Mouse (Mus musculus): ENCODE data around the gene Ddx56. TPM values are rescaled to one million over a fixed set of nuclear protein-coding genes. Genes with fewer than 3 reads are reported as not detected.

The Ddx56 gene
- polyA plus RNA-seq, 1 experiment from 2014 or later: 106 TPM

DNA sequence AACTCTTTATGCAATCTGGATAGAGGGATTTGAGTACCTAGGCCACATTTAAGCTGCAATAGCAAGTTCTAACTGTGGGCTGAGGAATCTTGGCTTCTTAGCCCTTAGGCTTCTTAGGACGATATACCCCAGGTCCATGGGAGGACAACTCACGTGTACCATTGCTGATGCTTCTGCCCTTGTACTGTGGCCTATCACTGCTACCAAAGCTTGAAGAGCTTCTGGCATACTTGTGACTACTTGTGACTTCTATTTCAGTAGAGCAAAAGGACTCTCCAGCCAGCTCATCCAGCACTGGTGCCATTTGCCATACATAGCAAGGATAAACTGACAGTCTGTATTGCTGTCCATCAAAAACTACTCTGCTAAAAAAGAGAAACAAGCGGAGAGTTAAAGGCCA lies 22.6 kb upstream of the Ddx56 start:
- 82% methylated on average over 3 of the region's 3 CpGs for WGBS
- Histone ChIP-seq H3K4me1 (ENCODE audit: insufficient read depth) (peaks cover 3% of the 10 kb centered on the region; the same call in 1 of the 2 replicates), H3K9me3 (ENCODE audit: low read depth, low read length) (no peaks in the 10 kb centered on the region), H3K27me3 (ENCODE audit: insufficient read depth, low read length) (no peaks in the 10 kb centered on the region), H3K27ac (ENCODE audit: low read depth) (no peak overlapping the region), H3K4me2 (no peak overlapping the region), H3K9ac (no peak overlapping the region), H3K36me3 (ENCODE audit: insufficient read depth) (no peaks in the 10 kb centered on the region), H3K4me3 (ENCODE audit: low read depth, low read length) (no peak overlapping the region)
- ATAC-seq (ENCODE audit: insufficient read depth) (no peak), DNase-seq (no peak)
- no peak for TF ChIP-seq CTCF (IDR thresholded peaks at IDR 0.05; ENCODE audit: low read depth)

DNA sequence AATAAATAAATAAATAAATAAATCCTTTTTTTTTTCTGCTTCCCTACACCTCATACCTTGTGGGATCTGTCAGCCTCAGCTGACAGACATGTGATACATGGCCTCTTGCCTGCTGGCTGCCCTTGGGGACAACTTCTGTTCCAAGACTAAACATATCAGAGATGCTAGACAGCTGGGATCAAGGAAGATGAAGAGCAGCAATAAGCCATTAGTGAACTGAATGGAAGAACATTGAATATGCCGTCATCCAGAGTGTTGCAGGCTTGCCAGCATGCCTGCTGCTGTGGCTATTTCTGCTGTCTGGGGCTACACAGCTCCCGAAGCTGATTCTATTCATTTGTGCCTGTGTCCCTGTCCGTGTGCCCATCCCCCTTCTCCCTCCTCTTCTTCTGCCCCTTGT lies 15.4 kb upstream of the Ddx56 start:
- WGBS: 72% methylated on average over 3 of the region's 3 CpGs
- DNase-seq (no peak), ATAC-seq (ENCODE audit: insufficient read depth) (no peak)
- Histone ChIP-seq H3K36me3 (ENCODE audit: insufficient read depth) (no peaks in the 10 kb centered on the region), H3K9me3 (ENCODE audit: low read depth, low read length) (0 out of 2 replicates have a peak, but pooled peaks cover 4% of the 10 kb centered on the region), H3K4me1 (ENCODE audit: insufficient read depth) (no peaks in the 10 kb centered on the region), H3K27ac (ENCODE audit: low read depth) (no peak overlapping the region), H3K9ac (no peak overlapping the region), H3K27me3 (ENCODE audit: insufficient read depth, low read length) (no peaks in the 10 kb centered on the region), H3K4me3 (ENCODE audit: low read depth, low read length) (no peak overlapping the region), H3K4me2 (no peak overlapping the region)
- no peak for TF ChIP-seq CTCF (IDR thresholded peaks at IDR 0.05; ENCODE audit: low read depth)

DNA sequence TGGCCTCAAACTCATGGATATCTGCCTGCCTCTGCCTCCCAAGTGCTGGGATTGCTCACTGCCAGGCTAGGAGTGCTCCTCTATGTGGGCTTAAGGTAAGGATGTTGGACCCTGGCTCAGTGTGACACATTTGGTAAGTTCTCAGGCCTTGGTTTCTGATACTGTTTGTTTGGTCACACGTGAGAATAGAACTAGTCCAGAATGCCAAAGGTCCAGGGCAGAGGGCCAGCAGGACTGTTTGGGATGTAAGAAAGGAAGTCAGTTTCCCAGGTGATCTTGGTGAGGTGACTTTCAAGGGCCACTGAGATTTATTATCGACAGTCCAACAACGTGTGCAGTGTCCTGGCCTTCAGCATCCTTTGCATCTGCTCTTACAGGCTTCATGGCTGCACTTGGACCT lies 8.9 kb upstream of the Ddx56 start:
- no peak overlapping the region for H3K27ac ChIP-seq (ENCODE audit: low read depth)
- H3K9me3 ChIP-seq (ENCODE audit: low read depth, low read length): 0 out of 2 replicates have a peak, but pooled peaks cover 4% of the 10 kb centered on the region
- no peak overlapping the region for H3K9ac ChIP-seq
- H3K27me3 ChIP-seq (ENCODE audit: insufficient read depth, low read length): no peaks in the 10 kb centered on the region
- ATAC-seq (ENCODE audit: insufficient read depth) (no peak), DNase-seq (no peak)
- TF ChIP-seq CTCF (IDR thresholded peaks at IDR 0.05; ENCODE audit: low read depth): no peak
- no peak overlapping the region for H3K4me3 ChIP-seq (ENCODE audit: low read depth, low read length)
- 68% methylated on average over 3 of the region's 3 CpGs for WGBS
- peaks cover 13% of the 10 kb centered on the region for H3K36me3 ChIP-seq (ENCODE audit: insufficient read depth)
- H3K4me1 ChIP-seq (ENCODE audit: insufficient read depth): 0 out of 2 replicates have a peak, but pooled peaks cover 2% of the 10 kb centered on the region
- H3K4me2 ChIP-seq: no peak overlapping the region

DNA sequence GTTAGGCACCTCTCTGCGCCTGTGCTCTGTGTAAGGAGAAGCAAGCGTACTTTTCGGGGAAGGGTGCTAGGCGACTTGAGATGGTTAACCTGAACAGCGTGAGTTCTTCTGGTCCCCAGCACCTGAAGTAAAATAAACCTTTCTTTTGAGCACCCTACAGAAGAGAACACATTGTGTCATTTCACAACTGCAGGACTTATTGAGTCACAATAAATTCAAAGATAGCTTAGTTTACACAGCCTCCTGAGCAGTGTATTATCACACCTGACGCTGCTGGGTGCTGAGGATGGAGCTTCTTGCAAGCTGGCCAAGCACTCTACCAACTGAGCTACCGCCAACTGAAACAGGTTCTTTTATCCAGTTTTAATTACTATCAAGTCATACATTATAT lies 7.5 kb upstream of the Ddx56 start:
- Histone ChIP-seq H3K4me2 (peak overlapping the region; percentile 87), H3K9ac (peak overlapping the region; percentile 81), H3K36me3 (ENCODE audit: insufficient read depth) (peaks cover 25% of the 10 kb centered on the region), H3K4me1 (ENCODE audit: insufficient read depth) (0 out of 2 replicates have a peak, but pooled peaks cover 2% of the 10 kb centered on the region), H3K27me3 (ENCODE audit: insufficient read depth, low read length) (no peaks in the 10 kb centered on the region), H3K9me3 (ENCODE audit: low read depth, low read length) (0 out of 2 replicates have a peak, but pooled peaks cover under 1% of the 10 kb centered on the region), H3K4me3 (ENCODE audit: low read depth, low read length) (peak overlapping the region; percentile 87), H3K27ac (ENCODE audit: low read depth) (peak overlapping the region; percentile 46; the same call in 1 of the 2 replicates)
- DNase-seq (no peak), ATAC-seq (ENCODE audit: insufficient read depth) (peak; percentile 12; the same call in 1 of the 2 replicates)
- 21% methylated on average over 7 of the region's 7 CpGs for WGBS
- TF ChIP-seq CTCF (IDR thresholded peaks at IDR 0.05; ENCODE audit: low read depth): no peak

DNA sequence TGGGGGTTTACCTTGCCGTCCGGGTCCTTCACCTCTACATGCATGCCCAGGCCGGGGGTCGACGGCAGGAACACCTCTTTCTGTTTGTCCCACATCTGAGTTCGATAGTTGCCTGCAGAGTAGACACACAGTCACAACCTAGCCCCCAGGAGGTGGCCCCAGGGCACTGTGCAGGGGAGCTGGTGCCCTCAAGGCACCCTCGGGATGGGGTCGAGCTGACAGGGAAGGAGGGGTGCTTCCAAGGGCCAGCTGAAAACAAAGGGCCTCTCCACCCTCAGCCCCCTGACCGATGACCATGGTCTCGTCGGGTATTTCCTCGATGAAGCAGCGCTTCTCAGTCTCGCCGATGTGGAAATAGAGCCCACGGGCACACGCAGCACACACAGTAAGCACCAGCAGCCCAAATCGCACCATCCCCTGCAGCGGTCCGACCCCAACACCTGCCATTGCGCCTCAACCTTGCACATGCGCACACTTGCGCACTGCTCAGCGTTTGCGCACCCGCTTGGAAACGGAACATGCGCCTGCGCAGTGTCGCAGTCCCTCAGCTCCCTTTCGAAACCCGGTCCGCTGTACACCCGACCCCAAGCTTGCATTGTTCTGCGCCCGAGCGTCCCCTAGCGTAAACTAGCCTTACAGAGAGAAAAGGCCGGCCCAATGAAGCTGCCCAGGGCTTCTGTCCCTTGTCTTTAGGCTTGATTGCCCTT lies 7.0 kb upstream of the Ddx56 start, which contains the start of gene Tmed4:
Gene Tmed4 (minus strand): TSS at position 484 of the 707 bp plus-strand sequence.
- ATAC-seq (ENCODE audit: insufficient read depth): peak; percentile 99
- no peaks in the 10 kb centered on the region for H3K9me3 ChIP-seq (ENCODE audit: low read depth, low read length)
- H3K9ac ChIP-seq: peak within 1 kb of the TSS; percentile 81
- H3K27ac ChIP-seq (ENCODE audit: low read depth): peak within 1 kb of the TSS; percentile 46; the same call in 1 of the 2 replicates
- WGBS: under 1% methylated on average over 39 of the region's 39 CpGs
- peak within 1 kb of the TSS; percentile 87 for H3K4me3 ChIP-seq (ENCODE audit: low read depth, low read length)
- DNase-seq: peak; percentile 99
- peak; percentile 84 for TF ChIP-seq CTCF (IDR thresholded peaks at IDR 0.05; ENCODE audit: low read depth)
- H3K27me3 ChIP-seq (ENCODE audit: insufficient read depth, low read length): no peaks in the 10 kb centered on the region
- peaks cover 25% of the 10 kb centered on the region for H3K36me3 ChIP-seq (ENCODE audit: insufficient read depth)
- peak within 1 kb of the TSS; percentile 87 for H3K4me2 ChIP-seq
- H3K4me1 ChIP-seq (ENCODE audit: insufficient read depth): 0 out of 2 replicates have a peak, but pooled peaks cover 2% of the 10 kb centered on the region

DNA sequence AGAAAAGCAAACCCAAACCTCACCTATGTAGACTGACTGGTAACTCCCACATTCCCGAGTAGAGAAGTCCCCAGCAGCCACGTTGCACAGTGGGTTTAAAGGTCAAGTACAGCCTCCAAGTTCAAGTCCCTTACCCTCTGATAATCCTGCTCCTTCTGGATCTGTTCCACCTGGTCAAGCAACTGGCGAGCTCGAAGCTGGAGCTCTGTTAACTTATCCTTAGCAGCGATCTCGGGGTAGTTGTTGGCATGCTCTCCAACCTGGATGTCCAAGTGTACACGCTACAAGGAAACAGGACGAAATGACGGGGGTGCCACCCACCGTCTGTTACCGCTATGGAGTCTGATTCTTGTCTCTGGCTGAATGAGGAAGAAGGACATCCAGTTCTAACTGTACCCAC lies 6.0 kb upstream of the Ddx56 start:
- H3K4me3 ChIP-seq (ENCODE audit: low read depth, low read length): peak overlapping the region; percentile 87
- no peak for ATAC-seq (ENCODE audit: insufficient read depth)
- no peaks in the 10 kb centered on the region for H3K27me3 ChIP-seq (ENCODE audit: insufficient read depth, low read length)
- WGBS: 44% methylated on average over 11 of the region's 11 CpGs
- peak overlapping the region; percentile 87 for H3K4me2 ChIP-seq
- no peaks in the 10 kb centered on the region for H3K9me3 ChIP-seq (ENCODE audit: low read depth, low read length)
- TF ChIP-seq CTCF (IDR thresholded peaks at IDR 0.05; ENCODE audit: low read depth): no peak
- peaks cover 25% of the 10 kb centered on the region for H3K36me3 ChIP-seq (ENCODE audit: insufficient read depth)
- peak overlapping the region; percentile 81 for H3K9ac ChIP-seq
- 0 out of 2 replicates have a peak, but pooled peaks cover 2% of the 10 kb centered on the region for H3K4me1 ChIP-seq (ENCODE audit: insufficient read depth)
- H3K27ac ChIP-seq (ENCODE audit: low read depth): no peak overlapping the region
- no peak for DNase-seq

DNA sequence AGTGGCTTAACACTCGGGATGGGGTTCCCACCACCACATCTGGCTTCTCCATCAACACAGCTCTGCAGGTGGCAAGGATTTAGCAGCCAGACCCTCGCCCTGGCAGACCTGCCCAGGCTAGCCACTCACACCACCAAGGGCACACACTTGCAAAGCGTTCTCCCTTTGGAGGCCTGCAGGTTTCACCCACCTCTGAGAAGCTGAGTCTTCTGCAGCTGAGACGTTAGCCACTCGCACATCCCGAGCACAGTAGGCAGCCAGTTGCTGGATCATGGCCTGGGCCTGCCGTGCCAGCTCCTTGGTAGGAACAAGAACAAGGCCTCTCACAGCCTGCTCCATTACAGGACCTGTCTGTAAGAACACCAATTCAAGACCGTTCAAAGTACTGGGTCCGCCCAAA lies 951 bp downstream of the Ddx56 start:
- Histone ChIP-seq H3K36me3 (ENCODE audit: insufficient read depth) (peaks cover 61% of the 10 kb centered on the region), H3K27ac (ENCODE audit: low read depth) (no peak overlapping the region), H3K27me3 (ENCODE audit: insufficient read depth, low read length) (no peaks in the 10 kb centered on the region), H3K9ac (peak overlapping the region; percentile 83), H3K9me3 (ENCODE audit: low read depth, low read length) (no peaks in the 10 kb centered on the region), H3K4me2 (peak overlapping the region; percentile 87), H3K4me3 (ENCODE audit: low read depth, low read length) (peak overlapping the region; percentile 98), H3K4me1 (ENCODE audit: insufficient read depth) (peaks cover 5% of the 10 kb centered on the region; the same call in 1 of the 2 replicates)
- DNase-seq (no peak), ATAC-seq (ENCODE audit: insufficient read depth) (no peak)
- TF ChIP-seq CTCF (IDR thresholded peaks at IDR 0.05; ENCODE audit: low read depth): no peak
- WGBS: 63% methylated on average over 9 of the region's 9 CpGs

Data from lung, embryonic 14.5 days (tissue).